Mouse (Mus musculus) ES-Bruce4 (cell line): ENCODE results near the gene Naaladl1.

Source experiments
- CTCF ChIP-seq: IDR thresholded peaks from one replicate; pipeline ENCODE4 v1.8.1; 2011; ENCODE audit warnings: low read depth, low read length
- EP300 ChIP-seq: IDR thresholded peaks from 2 replicates; pipeline ENCODE4 v1.6.1; 2011; ENCODE audit warnings: low read depth, low read length; ENCODE audit not compliant: insufficient read depth
- POLR2A ChIP-seq: IDR thresholded peaks from one replicate; pipeline ENCODE4 v1.8.1; 2011; ENCODE audit warnings: low read length; ENCODE audit not compliant: insufficient read depth

- no peak for TF ChIP-seq POLR2A
- TF ChIP-seq CTCF = no peak
- TF ChIP-seq EP300 = no peak
Observed at GRCm38 (mm10) chr19:6061021-6061533, 44.5 kb upstream of the Naaladl1 start, which contains the start of gene Znhit2.
